Mouse (Mus musculus) lung, postnatal 0 days (tissue): ENCODE measurements around the gene Traf4. TPM values are rescaled to one million over a fixed set of nuclear protein-coding genes. Genes with fewer than 3 reads are reported as not detected.

Experiments used
- ATAC-seq: fragments of 200-750 bp; cut with Nextera tagmentation; 2 replicates; pipeline ENCODE4 v1.8.0; 2017; ENCODE audit warnings: moderate library complexity
- DNase-seq: peaks from one replicate; pipeline ENCODE4 v3.0.0-alpha.2; 2016; ENCODE audit warnings: low spot score
- H3K27ac ChIP-seq: fragments of 300-500 bp; sonication (generic); 2 replicates; pipeline ENCODE4 v1.5.1; 2014; ENCODE audit warnings: antibody characterized with exemption, mild to moderate bottlenecking, low read length, mixed read lengths
- H3K27me3 ChIP-seq: fragments of 300-500 bp; sonication (generic); replicated peaks from 2 replicates; pipeline ENCODE4 v1.6.1; 2014; ENCODE audit warnings: low read length, mixed read lengths; ENCODE audit not compliant: insufficient read depth
- H3K36me3 ChIP-seq: fragments of 300-500 bp; sonication (generic); 2 replicates; pipeline ENCODE4 v1.6.1; 2014; ENCODE audit warnings: low read length, mixed read lengths; ENCODE audit not compliant: insufficient read depth
- H3K4me1 ChIP-seq: fragments of 300-500 bp; sonication (generic); 2 replicates; pipeline ENCODE4 v1.6.1; 2014; ENCODE audit warnings: antibody characterized with exemption, low read depth, low read length, mixed read lengths; ENCODE audit not compliant: insufficient read depth
- H3K4me2 ChIP-seq: fragments of 300-500 bp; sonication (generic); replicated peaks from 2 replicates; pipeline ENCODE4 v1.6.1; 2014; ENCODE audit warnings: low read depth, mild to moderate bottlenecking, low read length, moderate library complexity, mixed read lengths
- H3K4me3 ChIP-seq: fragments of 300-500 bp; sonication (generic); 2 replicates; pipeline ENCODE4 v1.5.1; 2014; ENCODE audit warnings: low read depth, low read length
- H3K9ac ChIP-seq: fragments of 300-500 bp; sonication (generic); replicated peaks from 2 replicates; pipeline ENCODE4 v1.6.1; 2014; ENCODE audit warnings: low read depth, mild to moderate bottlenecking
- H3K9me3 ChIP-seq: fragments of 300-500 bp; sonication (generic); 2 replicates; pipeline ENCODE4 v1.6.1; 2016; ENCODE audit warnings: low read length, mixed read lengths
- CTCF ChIP-seq: IDR thresholded peaks from 2 replicates; pipeline ENCODE4 v1.5.1; 2016; ENCODE audit warnings: antibody characterized with exemption, mild to moderate bottlenecking
- EP300 ChIP-seq: IDR thresholded peaks from 2 replicates; pipeline ENCODE4 v1.6.1; 2016; ENCODE audit warnings: antibody characterized with exemption, mild to moderate bottlenecking, control low read depth
- WGBS: fragments of 180-500 bp; shearing (Covaris S2); extraction: QIAGEN DNeasy Blood & Tissue Kit; methylation state at CpG from one replicate; pipeline ENCODE4 v1.1.7; 2014; 5-methylcytosine and 5-hydroxymethylcytosine counted together
- polyA plus RNA-seq: library from polyadenylated mRNA; unstranded; fragments of >200 nt; fragmentation: Nextera tagmentation; extraction: Ambion mirVana; gene quantifications from 2 replicates; pipeline ENCODE4 v1.2.1, GENCODE M21; 2015

The Traf4 gene
- polyA plus RNA-seq, 1 experiment from 2014 or later: 33.0 TPM

GRCm38 (mm10) chr11:78126739-78127138 is 38.6 kb downstream of the Traf4 start:
- DNase-seq (no peak), ATAC-seq (no peak)
- no peak overlapping the region for H3K4me3 ChIP-seq
- H3K27ac ChIP-seq: no peak overlapping the region
- no peak overlapping the region for H3K4me2 ChIP-seq
- H3K9ac ChIP-seq: no peak overlapping the region
- no peaks in the 10 kb centered on the region for H3K36me3 ChIP-seq
- no peaks in the 10 kb centered on the region for H3K9me3 ChIP-seq
- H3K27me3 ChIP-seq: no peaks in the 10 kb centered on the region
- WGBS: 58% methylated on average over 4 of the region's 4 CpGs
- no peaks in the 10 kb centered on the region for H3K4me1 ChIP-seq
- TF ChIP-seq EP300 (no peak), CTCF (no peak)

GRCm38 (mm10) chr11:78125691-78126090 is 39.7 kb downstream of the Traf4 start:
- Histone ChIP-seq H3K4me1 (no peaks in the 10 kb centered on the region), H3K27ac (no peak overlapping the region), H3K27me3 (no peaks in the 10 kb centered on the region), H3K9ac (no peak overlapping the region), H3K4me3 (no peak overlapping the region), H3K36me3 (no peaks in the 10 kb centered on the region), H3K9me3 (no peaks in the 10 kb centered on the region), H3K4me2 (no peak overlapping the region)
- TF ChIP-seq CTCF (no peak), EP300 (no peak)
- WGBS: 51% methylated on average over 6 of the region's 6 CpGs
- DNase-seq (peak; percentile 27), ATAC-seq (no peak)

GRCm38 (mm10) chr11:78123782-78124181 is 41.6 kb downstream of the Traf4 start:
- Histone ChIP-seq H3K27me3 (no peaks in the 10 kb centered on the region), H3K36me3 (no peaks in the 10 kb centered on the region), H3K4me1 (0 out of 2 replicates have a peak, but pooled peaks cover 4% of the 10 kb centered on the region), H3K27ac (no peak overlapping the region), H3K9me3 (no peaks in the 10 kb centered on the region), H3K4me2 (no peak overlapping the region), H3K4me3 (no peak overlapping the region), H3K9ac (no peak overlapping the region)
- no peak for TF ChIP-seq EP300
- no peak for TF ChIP-seq CTCF
- ATAC-seq (no peak), DNase-seq (no peak)

GRCm38 (mm10) chr11:78122815-78123214 is 42.6 kb downstream of the Traf4 start:
- TF ChIP-seq EP300 (no peak), CTCF (no peak)
- Histone ChIP-seq H3K9ac (no peak overlapping the region), H3K4me2 (no peak overlapping the region), H3K27ac (no peak overlapping the region), H3K4me1 (0 out of 2 replicates have a peak, but pooled peaks cover 4% of the 10 kb centered on the region), H3K4me3 (no peak overlapping the region), H3K9me3 (no peaks in the 10 kb centered on the region), H3K27me3 (no peaks in the 10 kb centered on the region), H3K36me3 (no peaks in the 10 kb centered on the region)
- WGBS: 70% methylated on average over 4 of the region's 4 CpGs
- DNase-seq (no peak), ATAC-seq (no peak)

GRCm38 (mm10) chr11:78121176-78121575 is 44.2 kb downstream of the Traf4 start:
- Histone ChIP-seq H3K27me3 (no peaks in the 10 kb centered on the region), H3K4me1 (peaks cover 4% of the 10 kb centered on the region; the same call in 1 of the 2 replicates), H3K27ac (no peak overlapping the region), H3K9me3 (no peaks in the 10 kb centered on the region), H3K4me3 (no peak overlapping the region), H3K36me3 (no peaks in the 10 kb centered on the region), H3K4me2 (no peak overlapping the region), H3K9ac (no peak overlapping the region)
- 38% methylated on average over 5 of the region's 5 CpGs for WGBS
- ATAC-seq (no peak), DNase-seq (peak; percentile 54)
- TF ChIP-seq EP300: peak; percentile 36; the same call in 1 of the 2 replicates
- TF ChIP-seq CTCF: no peak

- H3K9me3 ChIP-seq: no peaks in the 10 kb centered on the region
- TF ChIP-seq CTCF (no peak), EP300 (no peak)
- H3K4me1 ChIP-seq: peaks cover 10% of the 10 kb centered on the region; the same call in 1 of the 2 replicates
- no peak overlapping the region for H3K9ac ChIP-seq
- no peaks in the 10 kb centered on the region for H3K27me3 ChIP-seq
- no peak for DNase-seq
- no peak for ATAC-seq
- no peak overlapping the region for H3K4me3 ChIP-seq
- H3K27ac ChIP-seq: no peak overlapping the region
- no peak overlapping the region for H3K4me2 ChIP-seq
- WGBS: 59% methylated on average over 8 of the region's 8 CpGs
- H3K36me3 ChIP-seq: no peaks in the 10 kb centered on the region
Observed at GRCm38 (mm10) chr11:78119898-78120297, 45.5 kb downstream of the Traf4 start.

- H3K9ac ChIP-seq: no peak overlapping the region
- no peak overlapping the region for H3K4me3 ChIP-seq
- ATAC-seq (no peak), DNase-seq (no peak)
- no peaks in the 10 kb centered on the region for H3K36me3 ChIP-seq
- H3K27ac ChIP-seq: no peak overlapping the region
- peaks cover 10% of the 10 kb centered on the region; the same call in 1 of the 2 replicates for H3K4me1 ChIP-seq
- TF ChIP-seq CTCF (no peak), EP300 (no peak)
- no peaks in the 10 kb centered on the region for H3K9me3 ChIP-seq
- H3K4me2 ChIP-seq: no peak overlapping the region
- H3K27me3 ChIP-seq: no peaks in the 10 kb centered on the region
Observed at GRCm38 (mm10) chr11:78118467-78118866, 46.9 kb downstream of the Traf4 start.
